Mouse (Mus musculus) intestine, embryonic 14.5 days (tissue): ENCODE data around the gene Nell1. TPM values are rescaled to one million over a fixed set of nuclear protein-coding genes. Genes with fewer than 3 reads are reported as not detected.
A peak's percentile ranks its signal among the peaks of the same experiment; 100 is the strongest.

Experiments
- ATAC-seq: fragments of 200-750 bp; cut with Nextera tagmentation; replicated peaks from 2 replicates; pipeline ENCODE4 v1.8.0; 2017; ENCODE audit warnings: low read depth, moderate number of reproducible peaks, moderate TSS enrichment, moderate library complexity; ENCODE audit not compliant: low FRiP score, low TSS enrichment
- DNase-seq: peaks from one replicate; pipeline ENCODE4 v3.0.0-alpha.2; 2018; ENCODE audit warnings: low spot score
- H3K27ac ChIP-seq: fragments of 300-500 bp; sonication (generic); 2 replicates; pipeline ENCODE4 v1.5.1; 2014; ENCODE audit warnings: low read depth, mild to moderate bottlenecking, control low read depth
- H3K27me3 ChIP-seq: fragments of 300-500 bp; sonication (generic); replicated peaks from 2 replicates; pipeline ENCODE4 v1.6.1; 2014; ENCODE audit warnings: low read length, control low read depth; ENCODE audit not compliant: control insufficient read depth, insufficient read depth
- H3K36me3 ChIP-seq: fragments of 300-500 bp; sonication (generic); 2 replicates; pipeline ENCODE4 v1.6.1; 2014; ENCODE audit warnings: low read length, control low read depth; ENCODE audit not compliant: control insufficient read depth, insufficient read depth
- H3K4me1 ChIP-seq: fragments of 300-500 bp; sonication (generic); replicated peaks from 2 replicates; pipeline ENCODE4 v1.6.1; 2014; ENCODE audit warnings: low read length, control low read depth, mixed read lengths; ENCODE audit not compliant: control insufficient read depth, insufficient read depth
- H3K4me2 ChIP-seq: fragments of 300-500 bp; sonication (generic); 2 replicates; pipeline ENCODE4 v1.6.1; 2014; ENCODE audit warnings: low read length
- H3K4me3 ChIP-seq: fragments of 300-500 bp; sonication (generic); 2 replicates; pipeline ENCODE4 v1.5.1; 2014; ENCODE audit warnings: low read depth, low read length, control low read depth, mixed read lengths
- H3K9ac ChIP-seq: fragments of 300-500 bp; sonication (generic); 2 replicates; pipeline ENCODE4 v1.6.1; 2014; ENCODE audit warnings: mild to moderate bottlenecking, low read length
- H3K9me3 ChIP-seq: fragments of 300-500 bp; sonication (generic); 2 replicates; pipeline ENCODE4 v1.6.1; 2016; ENCODE audit warnings: low read length, control low read depth; ENCODE audit not compliant: control insufficient read depth
- WGBS: fragments of 180-500 bp; shearing (Covaris S2); extraction: QIAGEN DNeasy Blood & Tissue Kit; methylation state at CpG from one replicate; pipeline ENCODE4 v1.1.7; 2014; 5-methylcytosine and 5-hydroxymethylcytosine counted together
- polyA plus RNA-seq: library from polyadenylated mRNA; unstranded; fragments of >200 nt; fragmentation: Nextera tagmentation; extraction: Ambion mirVana; gene quantifications from 2 replicates; pipeline ENCODE4 v1.2.1, GENCODE M21; 2014

The Nell1 gene
- polyA plus RNA-seq, 1 experiment from 2014 or later = 4.4 TPM

GRCm38 (mm10) chr7:49953546-49954181 lies 21.0 kb upstream of the Nell1 start:
- no peak for DNase-seq
- 60% methylated on average over 4 of the region's 4 CpGs for WGBS

GRCm38 (mm10) chr7:49954834-49955233 lies 19.8 kb upstream of the Nell1 start:
- Histone ChIP-seq H3K27me3 (no peaks in the 10 kb centered on the region), H3K27ac (no peak overlapping the region), H3K36me3 (no peaks in the 10 kb centered on the region), H3K4me2 (no peak overlapping the region), H3K4me1 (no peaks in the 10 kb centered on the region), H3K4me3 (no peak overlapping the region), H3K9ac (no peak overlapping the region), H3K9me3 (no peaks in the 10 kb centered on the region)
- WGBS = 35% methylated on average over 7 of the region's 7 CpGs
- no peak for DNase-seq
- no peak for ATAC-seq

More at GRCm38 (mm10) chr7:49953546-49954181, 21.0 kb upstream of the Nell1 start:
- Histone ChIP-seq H3K27ac (no peak overlapping the region), H3K9ac (no peak overlapping the region), H3K36me3 (no peaks in the 10 kb centered on the region), H3K4me3 (no peak overlapping the region), H3K4me1 (no peaks in the 10 kb centered on the region), H3K9me3 (no peaks in the 10 kb centered on the region), H3K27me3 (no peaks in the 10 kb centered on the region), H3K4me2 (no peak overlapping the region)
- no peak for ATAC-seq

- H3K27me3 ChIP-seq = no peaks in the 10 kb centered on the region
- WGBS = 60% methylated on average over 3 of the region's 3 CpGs
- H3K4me2 ChIP-seq = no peak overlapping the region
- no peak overlapping the region for H3K9ac ChIP-seq
- H3K9me3 ChIP-seq = no peaks in the 10 kb centered on the region
- H3K27ac ChIP-seq = no peak overlapping the region
- H3K4me3 ChIP-seq = no peak overlapping the region
- H3K4me1 ChIP-seq = no peaks in the 10 kb centered on the region
- H3K36me3 ChIP-seq = no peaks in the 10 kb centered on the region
- no peak for DNase-seq
- ATAC-seq = no peak
These were observed 17.5 kb upstream of the Nell1 start for GRCm38 (mm10) chr7:49957142-49957541.

- no peaks in the 10 kb centered on the region for H3K4me1 ChIP-seq
- no peak overlapping the region for H3K4me3 ChIP-seq
- H3K27me3 ChIP-seq = no peaks in the 10 kb centered on the region
- 93% methylated on average over 2 of the region's 2 CpGs for WGBS
- H3K9ac ChIP-seq = no peak overlapping the region
- no peaks in the 10 kb centered on the region for H3K36me3 ChIP-seq
- DNase-seq (no peak), ATAC-seq (no peak)
- H3K9me3 ChIP-seq = no peaks in the 10 kb centered on the region
- no peak overlapping the region for H3K27ac ChIP-seq
- no peak overlapping the region for H3K4me2 ChIP-seq
These were observed 10.9 kb upstream of the Nell1 start for GRCm38 (mm10) chr7:49963764-49964163.

GRCm38 (mm10) chr7:49969516-49969915 lies 5.1 kb upstream of the Nell1 start:
- 50% methylated on average over 4 of the region's 4 CpGs for WGBS
- ATAC-seq (no peak), DNase-seq (no peak)
- no peak overlapping the region for H3K4me2 ChIP-seq
- no peaks in the 10 kb centered on the region for H3K36me3 ChIP-seq
- H3K9me3 ChIP-seq = no peaks in the 10 kb centered on the region
- H3K4me1 ChIP-seq = no peaks in the 10 kb centered on the region
- no peak overlapping the region for H3K4me3 ChIP-seq
- peaks cover 16% of the 10 kb centered on the region for H3K27me3 ChIP-seq
- no peak overlapping the region for H3K27ac ChIP-seq
- H3K9ac ChIP-seq = no peak overlapping the region

GRCm38 (mm10) chr7:49975441-49976121 lies 917 bp downstream of the Nell1 start:
- Histone ChIP-seq H3K36me3 (no peaks in the 10 kb centered on the region), H3K27me3 (peaks cover 47% of the 10 kb centered on the region), H3K4me1 (0 out of 2 replicates have a peak, but pooled peaks cover 3% of the 10 kb centered on the region), H3K27ac (no peak overlapping the region), H3K9me3 (no peaks in the 10 kb centered on the region), H3K4me3 (peak overlapping the region; percentile 46), H3K4me2 (peak overlapping the region; percentile 84), H3K9ac (no peak overlapping the region)
- ATAC-seq = no peak
- peak; percentile 70 for DNase-seq
- WGBS = under 1% methylated on average over 40 of the region's 40 CpGs

- no peak for ATAC-seq
- 34% methylated on average over 9 of the region's 9 CpGs for WGBS
- H3K4me3 ChIP-seq = no peak overlapping the region
These were observed 7.0 kb downstream of the Nell1 start for GRCm38 (mm10) chr7:49981511-49982227.

GRCm38 (mm10) chr7:49984698-49985097 lies 10.0 kb downstream of the Nell1 start:
- no peak overlapping the region for H3K27ac ChIP-seq
- no peaks in the 10 kb centered on the region for H3K4me1 ChIP-seq
- WGBS = 27% methylated on average over 6 of the region's 6 CpGs
- H3K27me3 ChIP-seq = no peaks in the 10 kb centered on the region
- no peak for ATAC-seq
- no peak for DNase-seq
- H3K36me3 ChIP-seq = no peaks in the 10 kb centered on the region
- no peak overlapping the region for H3K4me3 ChIP-seq
- no peaks in the 10 kb centered on the region for H3K9me3 ChIP-seq
- H3K4me2 ChIP-seq = no peak overlapping the region
- H3K9ac ChIP-seq = no peak overlapping the region

More at GRCm38 (mm10) chr7:49981511-49982227, 7.0 kb downstream of the Nell1 start:
- Histone ChIP-seq H3K4me1 (no peaks in the 10 kb centered on the region), H3K4me2 (no peak overlapping the region), H3K9me3 (no peaks in the 10 kb centered on the region), H3K36me3 (no peaks in the 10 kb centered on the region), H3K27me3 (peaks cover 10% of the 10 kb centered on the region; the same call in 1 of the 2 replicates), H3K9ac (no peak overlapping the region), H3K27ac (no peak overlapping the region)
- DNase-seq = no peak
